Mouse (Mus musculus) cerebellum, postnatal 36 days (tissue): ENCODE results near the gene P2rx1.

Source experiments
- DNase-seq, 2 experiments: peaks; one replicate each; pipeline ENCODE4 v3.0.0; 2021 to 2022; ENCODE audit warnings: mixed read lengths in 2 of 2

P2rx1 gene

GRCm38 (mm10) chr11:72998771-72999170 is at the start of gene P2rx1:
P2rx1 (plus strand) TSS chr11:72999103.
- no peak for DNase-seq

- peak; percentile 38 to 46 for DNase-seq
Measured at GRCm38 (mm10) chr11:72951137-72952000, 47.5 kb upstream of the P2rx1 start.

GRCm38 (mm10) chr11:72952226-72952625 is 46.7 kb upstream of the P2rx1 start:
- DNase-seq: no peak

- DNase-seq: no peak
Measured at GRCm38 (mm10) chr11:72952697-72953096, 46.2 kb upstream of the P2rx1 start.

GRCm38 (mm10) chr11:72953116-72953439 is 45.8 kb upstream of the P2rx1 start:
- DNase-seq: no peak

- DNase-seq: peak; percentile 46 to 55
Measured at GRCm38 (mm10) chr11:72953440-72954151, 45.3 kb upstream of the P2rx1 start.

- DNase-seq: no peak
Measured at GRCm38 (mm10) chr11:72954216-72954615, 44.7 kb upstream of the P2rx1 start.

- DNase-seq: no peak
Measured at GRCm38 (mm10) chr11:72955339-72955974, 43.4 kb upstream of the P2rx1 start.

- no peak for DNase-seq
Measured at GRCm38 (mm10) chr11:72957318-72957717, 41.6 kb upstream of the P2rx1 start.

- no peak for DNase-seq
Measured at GRCm38 (mm10) chr11:72959924-72960679, 38.8 kb upstream of the P2rx1 start.

- no peak for DNase-seq
Measured at GRCm38 (mm10) chr11:72960723-72961071, 38.2 kb upstream of the P2rx1 start.

GRCm38 (mm10) chr11:72961072-72961980 is 37.6 kb upstream of the P2rx1 start, which contains the start of gene Atp2a3:
Atp2a3 (plus strand) TSS chr11:72961169.
- no peak for DNase-seq

GRCm38 (mm10) chr11:72962378-72962777 is 36.5 kb upstream of the P2rx1 start:
- DNase-seq: no peak

- DNase-seq: no peak
Measured at GRCm38 (mm10) chr11:72963058-72963788, 35.7 kb upstream of the P2rx1 start.

- no peak for DNase-seq
Measured at GRCm38 (mm10) chr11:72963789-72964294, 35.1 kb upstream of the P2rx1 start.

GRCm38 (mm10) chr11:72974995-72975503 is 23.9 kb upstream of the P2rx1 start:
- DNase-seq: no peak

GRCm38 (mm10) chr11:72982516-72982915 is 16.4 kb upstream of the P2rx1 start:
- peak in 1 of 2 experiments; percentile 28 for DNase-seq

GRCm38 (mm10) chr11:72983283-72983682 is 15.6 kb upstream of the P2rx1 start:
- DNase-seq: peak in 1 of 2 experiments; percentile 36

- no peak for DNase-seq
Measured at GRCm38 (mm10) chr11:72986745-72987144, 12.2 kb upstream of the P2rx1 start.

- DNase-seq: no peak
Measured at GRCm38 (mm10) chr11:72987234-72987633, 11.7 kb upstream of the P2rx1 start.

GRCm38 (mm10) chr11:72987807-72988206 is 11.1 kb upstream of the P2rx1 start:
- DNase-seq: no peak
